Mouse (Mus musculus): ENCODE measurements around the gene Myrip. TPM values are rescaled to one million over a fixed set of nuclear protein-coding genes. Genes with fewer than 3 reads are reported as not detected.
A peak's percentile ranks its signal among the peaks of the same experiment; 100 is the strongest.

Myrip gene
- polyA plus RNA-seq, 1 experiment = 8.0 TPM

DNA sequence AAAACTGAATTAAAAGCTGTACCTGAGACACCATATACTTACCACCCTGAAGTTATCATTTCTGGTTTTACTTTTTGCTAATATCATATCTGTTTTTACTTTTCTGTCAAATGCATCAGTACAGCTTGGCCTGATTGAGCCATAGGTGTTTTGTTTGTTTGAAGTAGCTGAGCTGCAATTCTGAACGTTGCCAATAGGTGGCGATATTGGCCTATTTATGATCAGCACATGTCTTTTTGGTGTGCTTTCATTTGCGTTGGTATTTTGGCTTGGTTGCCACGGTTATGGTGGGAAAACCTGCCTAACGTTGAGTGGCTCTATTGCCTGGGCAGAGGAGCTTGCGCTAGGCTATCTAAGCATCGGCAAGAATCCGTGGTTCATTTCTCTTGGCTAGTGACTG, 200.7 kb downstream of the Myrip start:
- no peak for TF ChIP-seq POLR2A (IDR thresholded peaks at IDR 0.05; ENCODE audit: borderline replicate concordance, extremely low read depth, insufficient read depth, insufficient read length, poor library complexity, severe bottlenecking)
- TF ChIP-seq CTCF (IDR thresholded peaks at IDR 0.05; ENCODE audit: borderline replicate concordance, extremely low read depth, insufficient read depth, insufficient read length) = peak; percentile 83; the same call in 1 of the 2 replicates
- DNase-seq (ENCODE audit: low read depth) = peak; percentile 95

- TF ChIP-seq POLR2A (IDR thresholded peaks at IDR 0.05; ENCODE audit: borderline replicate concordance, extremely low read depth, insufficient read depth, insufficient read length, poor library complexity, severe bottlenecking) (no peak), CTCF (IDR thresholded peaks at IDR 0.05; ENCODE audit: borderline replicate concordance, extremely low read depth, insufficient read depth, insufficient read length) (no peak)
Observed at GRCm38 (mm10) chr9:120504423-120504822, 203.1 kb downstream of the Myrip start.

DNA sequence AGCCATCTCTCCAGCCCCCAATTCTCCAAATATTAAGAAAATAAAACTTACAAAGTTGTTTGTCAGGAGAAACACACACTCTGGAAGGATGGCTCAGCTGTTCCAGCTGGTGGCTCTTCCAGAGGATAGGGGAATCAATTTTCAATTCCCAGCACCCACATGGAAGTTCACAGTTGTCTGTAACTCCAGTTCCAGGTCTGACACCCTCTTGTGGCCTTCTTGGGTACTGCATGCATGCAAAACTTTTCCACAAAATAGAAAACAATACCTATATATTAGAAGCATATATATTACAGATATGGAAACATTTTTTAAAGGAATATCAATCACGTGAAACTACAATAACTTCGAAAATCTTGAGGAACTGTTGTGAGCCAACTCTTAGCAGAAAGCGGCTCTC, 210.5 kb downstream of the Myrip start:
- no peak for TF ChIP-seq POLR2A (IDR thresholded peaks at IDR 0.05; ENCODE audit: borderline replicate concordance, extremely low read depth, insufficient read depth, insufficient read length, poor library complexity, severe bottlenecking)
- peak; percentile 60; the same call in 1 of the 2 replicates for TF ChIP-seq CTCF (IDR thresholded peaks at IDR 0.05; ENCODE audit: borderline replicate concordance, extremely low read depth, insufficient read depth, insufficient read length)
- no peak for DNase-seq (ENCODE audit: low read depth)

More at GRCm38 (mm10) chr9:120504423-120504822, 203.1 kb downstream of the Myrip start:
- no peak for DNase-seq (ENCODE audit: low read depth)

DNA sequence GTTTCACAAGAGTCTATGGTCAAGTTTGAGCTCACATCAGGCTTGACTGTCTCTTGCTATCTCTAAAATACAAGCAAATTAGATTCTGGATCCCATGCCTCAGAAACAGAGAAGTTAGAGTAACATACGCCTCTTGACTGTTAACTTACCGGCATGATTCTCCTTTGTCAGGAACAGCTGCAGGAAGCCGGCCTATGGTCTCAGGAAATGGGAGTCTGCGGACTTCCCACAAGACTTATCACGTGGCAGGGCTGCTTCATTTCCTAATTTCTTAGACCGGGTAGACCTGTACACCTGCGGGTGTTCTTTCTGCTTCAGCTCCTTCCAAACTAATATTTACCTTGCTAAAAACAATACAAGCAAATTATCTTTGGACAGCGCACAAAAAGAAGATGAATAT, 215.4 kb downstream of the Myrip start:
- TF ChIP-seq POLR2A (IDR thresholded peaks at IDR 0.05; ENCODE audit: borderline replicate concordance, extremely low read depth, insufficient read depth, insufficient read length, poor library complexity, severe bottlenecking) = no peak
- TF ChIP-seq CTCF (IDR thresholded peaks at IDR 0.05; ENCODE audit: borderline replicate concordance, extremely low read depth, insufficient read depth, insufficient read length) = no peak
- DNase-seq (ENCODE audit: low read depth) = no peak

DNA sequence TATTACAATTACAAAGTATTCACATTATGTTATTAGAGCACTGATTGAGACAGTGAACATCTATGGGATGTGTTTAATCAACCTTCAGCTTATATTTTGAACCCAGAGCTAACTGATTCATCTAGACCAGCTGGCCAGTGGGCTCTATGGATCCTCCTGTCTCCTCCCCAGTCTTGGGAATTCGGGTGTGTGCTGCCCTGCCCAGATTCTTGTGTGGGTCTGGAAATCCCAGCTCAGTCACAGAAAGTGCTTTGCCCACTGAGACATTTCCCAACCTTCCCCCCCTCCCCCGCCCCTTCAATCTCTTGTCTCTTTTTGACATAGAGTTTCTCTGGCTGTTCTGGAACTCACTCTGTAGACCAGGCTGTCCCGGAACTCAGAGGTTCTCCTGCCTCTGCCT, 217.6 kb downstream of the Myrip start:
- TF ChIP-seq CTCF (IDR thresholded peaks at IDR 0.05; ENCODE audit: borderline replicate concordance, extremely low read depth, insufficient read depth, insufficient read length) (no peak), POLR2A (IDR thresholded peaks at IDR 0.05; ENCODE audit: borderline replicate concordance, extremely low read depth, insufficient read depth, insufficient read length, poor library complexity, severe bottlenecking) (no peak)
- DNase-seq (ENCODE audit: low read depth) = no peak

- DNase-seq (ENCODE audit: low read depth) = peak; percentile 18
- TF ChIP-seq CTCF (IDR thresholded peaks at IDR 0.05; ENCODE audit: borderline replicate concordance, extremely low read depth, insufficient read depth, insufficient read length) = no peak
Observed at GRCm38 (mm10) chr9:120519469-120520125, 218.3 kb downstream of the Myrip start.

DNA sequence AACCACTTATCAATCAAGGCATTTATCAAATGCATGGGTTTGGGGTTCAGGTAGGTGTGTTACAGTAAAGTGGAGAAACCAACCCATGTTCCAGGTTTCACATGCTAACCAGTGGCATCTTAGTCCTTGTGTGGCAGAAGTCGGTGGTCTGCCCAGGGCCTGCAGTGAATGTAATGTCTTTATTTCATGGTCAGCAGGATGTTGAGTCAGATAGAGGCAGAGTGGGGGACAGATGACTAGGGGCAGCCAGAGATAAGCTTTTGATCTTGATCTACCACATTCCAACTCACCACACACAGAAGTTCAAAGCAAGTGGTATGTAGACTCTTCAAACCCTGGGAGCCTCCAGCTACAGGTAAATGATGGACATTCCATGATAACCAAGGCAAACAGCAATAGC, 219.8 kb downstream of the Myrip start:
- TF ChIP-seq CTCF (IDR thresholded peaks at IDR 0.05; ENCODE audit: borderline replicate concordance, extremely low read depth, insufficient read depth, insufficient read length) (no peak), POLR2A (IDR thresholded peaks at IDR 0.05; ENCODE audit: borderline replicate concordance, extremely low read depth, insufficient read depth, insufficient read length, poor library complexity, severe bottlenecking) (no peak)
- no peak for DNase-seq (ENCODE audit: low read depth)

Other genes starting within 250 kb of the Myrip start
- 4.4 and 6.4 TPM in 2 replicates for gene Cx3cr1, start 231.6 kb upstream of the Myrip start, polyA plus RNA-seq (2012; rRNA removed)
- 0.08 and 0.19 TPM in 2 replicates for gene Ccr8, start 209.4 kb upstream of the Myrip start, polyA plus RNA-seq (2012; rRNA removed)
- gene Slc25a38, start 191.1 kb upstream of the Myrip start, polyA plus RNA-seq (2012; rRNA removed) = 29.0 and 30.3 TPM in 2 replicates
- 1,952 and 2,264 TPM in 2 replicates for gene Rpsa, start 173.8 kb upstream of the Myrip start, polyA plus RNA-seq (2012; rRNA removed)
- 0.08 and 0.35 TPM in 2 replicates for gene Mobp, start 151.8 kb upstream of the Myrip start, polyA plus RNA-seq (2012; rRNA removed)
- 156 and 199 TPM in 2 replicates for gene Eif1b, start 190.7 kb downstream of the Myrip start, polyA plus RNA-seq (2012; rRNA removed)
- gene Entpd3, start 238.3 kb downstream of the Myrip start, polyA plus RNA-seq (2012; rRNA removed) = 3.1 and 3.9 TPM in 2 replicates

All from brain, embryonic 14.5 days (tissue).